Mouse (Mus musculus) liver, adult 2 months (tissue): ENCODE measurements around the gene Palld.

Experiments used
- CTCF ChIP-seq: fragments of 200-500 bp; IDR thresholded peaks from 2 replicates; pipeline ENCODE4 v1.5.1; 2011; ENCODE audit warnings: low read depth, low read length, control low read depth
- POLR2A ChIP-seq: fragments of 200-500 bp; IDR thresholded peaks from 2 replicates; pipeline ENCODE4 v1.6.1; 2011; ENCODE audit warnings: low read length, control low read depth; ENCODE audit not compliant: insufficient read depth; ENCODE audit errors: extremely low read depth

- TF ChIP-seq POLR2A (no peak), CTCF (no peak)
These were observed 342.5 kb downstream of the Palld start for GRCm38 (mm10) chr8:61559979-61560378.
